Mouse (Mus musculus) intestine, postnatal 0 days (tissue): ENCODE results near the gene Nabp2. TPM values are rescaled to one million over a fixed set of nuclear protein-coding genes. Genes with fewer than 3 reads are reported as not detected.

Experiments
- ATAC-seq: fragments of 200-750 bp; cut with Nextera tagmentation; 2 replicates; pipeline ENCODE4 v1.8.0; 2017; ENCODE audit warnings: mild to moderate bottlenecking, moderate TSS enrichment, moderate library complexity
- H3K27ac ChIP-seq: fragments of 300-500 bp; sonication (generic); 2 replicates; pipeline ENCODE4 v1.5.1; 2014; ENCODE audit warnings: mild to moderate bottlenecking, low read depth, low read length, moderate library complexity
- H3K27me3 ChIP-seq: fragments of 300-500 bp; sonication (generic); replicated peaks from 2 replicates; pipeline ENCODE4 v1.6.1; 2014; ENCODE audit warnings: low read length, mixed read lengths; ENCODE audit not compliant: control insufficient read depth, insufficient read depth
- H3K36me3 ChIP-seq: fragments of 300-500 bp; sonication (generic); 2 replicates; pipeline ENCODE4 v1.6.1; 2014; ENCODE audit warnings: mild to moderate bottlenecking, moderate library complexity; ENCODE audit not compliant: control insufficient read depth, insufficient read depth
- H3K4me1 ChIP-seq: fragments of 300-500 bp; sonication (generic); replicated peaks from 2 replicates; pipeline ENCODE4 v1.6.1; 2014; ENCODE audit warnings: antibody characterized with exemption, low read length, mixed read lengths; ENCODE audit not compliant: control insufficient read depth, insufficient read depth
- H3K4me2 ChIP-seq: fragments of 300-500 bp; sonication (generic); replicated peaks from 2 replicates; pipeline ENCODE4 v1.6.1; 2014; ENCODE audit warnings: low read depth, mild to moderate bottlenecking, moderate library complexity
- H3K4me3 ChIP-seq: fragments of 300-500 bp; sonication (generic); 2 replicates; pipeline ENCODE4 v1.5.1; 2014; ENCODE audit warnings: low read depth, low read length
- H3K9ac ChIP-seq: fragments of 300-500 bp; sonication (generic); 2 replicates; pipeline ENCODE4 v1.6.1; 2014; ENCODE audit warnings: mild to moderate bottlenecking, low read depth, low read length
- H3K9me3 ChIP-seq: fragments of 300-500 bp; sonication (generic); 2 replicates; pipeline ENCODE4 v1.6.1; 2016; ENCODE audit warnings: mixed run types; ENCODE audit not compliant: control insufficient read depth
- CTCF ChIP-seq: sonication (generic); IDR thresholded peaks from 2 replicates; pipeline ENCODE4 v1.5.1; 2016; ENCODE audit warnings: low read depth, mild to moderate bottlenecking, control low read depth, antibody characterized with exemption, moderate library complexity
- WGBS: fragments of 180-500 bp; shearing (Covaris S2); extraction: QIAGEN DNeasy Blood & Tissue Kit; methylation state at CpG from one replicate; pipeline ENCODE4 v1.1.7; 2014; 5-methylcytosine and 5-hydroxymethylcytosine counted together
- polyA plus RNA-seq: library from polyadenylated mRNA; unstranded; fragments of >200 nt; fragmentation: Nextera tagmentation; extraction: Ambion mirVana; gene quantifications from 2 replicates; pipeline ENCODE4 v1.2.1, GENCODE M21; 2015

Gene Nabp2
- polyA plus RNA-seq, 1 experiment from 2014 or later = 82.5 TPM

- H3K9ac ChIP-seq = no peak overlapping the region; the same call in 1 of the 2 replicates
- H3K4me3 ChIP-seq = no peak overlapping the region
- H3K36me3 ChIP-seq = peaks cover 36% of the 10 kb centered on the region
- H3K27me3 ChIP-seq = no peaks in the 10 kb centered on the region
- no peak for TF ChIP-seq CTCF
- peak; percentile 63 for ATAC-seq
- H3K4me1 ChIP-seq = peaks cover 4% of the 10 kb centered on the region; the same call in 1 of the 2 replicates
- H3K4me2 ChIP-seq = peak overlapping the region; percentile 45
- H3K9me3 ChIP-seq = no peaks in the 10 kb centered on the region
- 40% methylated on average over 5 of the region's 5 CpGs for WGBS
- H3K27ac ChIP-seq = peak overlapping the region; percentile 74
Measured at GRCm38 (mm10) chr10:128414848-128415247, 3.6 kb upstream of the Nabp2 start.

GRCm38 (mm10) chr10:128413076-128413475 lies 1.8 kb upstream of the Nabp2 start:
- H3K27ac ChIP-seq = no peak overlapping the region; the same call in 1 of the 2 replicates
- no peak for TF ChIP-seq CTCF
- 43% methylated on average over 1 of the region's 1 CpGs for WGBS

GRCm38 (mm10) chr10:128412558-128412957 lies 1.3 kb upstream of the Nabp2 start:
- H3K36me3 ChIP-seq = peaks cover 22% of the 10 kb centered on the region
- H3K4me2 ChIP-seq = peak overlapping the region; percentile 88
- peak overlapping the region; percentile 93; the same call in 1 of the 2 replicates for H3K27ac ChIP-seq
- no peaks in the 10 kb centered on the region for H3K9me3 ChIP-seq
- no peak for TF ChIP-seq CTCF
- H3K4me1 ChIP-seq = peaks cover 4% of the 10 kb centered on the region; the same call in 1 of the 2 replicates
- peak overlapping the region; percentile 82; the same call in 1 of the 2 replicates for H3K9ac ChIP-seq
- peak overlapping the region; percentile 98 for H3K4me3 ChIP-seq
- no peak for ATAC-seq
- 27% methylated on average over 1 of the region's 1 CpGs for WGBS
- H3K27me3 ChIP-seq = no peaks in the 10 kb centered on the region

More at GRCm38 (mm10) chr10:128413076-128413475, 1.8 kb upstream of the Nabp2 start:
- Histone ChIP-seq H3K9ac (no peak overlapping the region), H3K9me3 (no peaks in the 10 kb centered on the region), H3K27me3 (no peaks in the 10 kb centered on the region), H3K36me3 (peaks cover 20% of the 10 kb centered on the region), H3K4me3 (0 out of 2 replicates have a peak overlapping the region, but pooled peaks have one; percentile 98), H3K4me1 (peaks cover 4% of the 10 kb centered on the region; the same call in 1 of the 2 replicates), H3K4me2 (peak overlapping the region; percentile 88)
- ATAC-seq = no peak

GRCm38 (mm10) chr10:128412055-128412381 lies 726 bp upstream of the Nabp2 start:
- WGBS = 0% methylated on average over 14 of the region's 14 CpGs
- peak overlapping the region; percentile 98 for H3K4me3 ChIP-seq
- H3K36me3 ChIP-seq = peaks cover 16% of the 10 kb centered on the region
- peaks cover 4% of the 10 kb centered on the region; the same call in 1 of the 2 replicates for H3K4me1 ChIP-seq
- peak overlapping the region; percentile 82 for H3K9ac ChIP-seq
- TF ChIP-seq CTCF = no peak
- no peak for ATAC-seq
- no peaks in the 10 kb centered on the region for H3K27me3 ChIP-seq
- peak overlapping the region; percentile 93 for H3K27ac ChIP-seq
- peak overlapping the region; percentile 88 for H3K4me2 ChIP-seq
- H3K9me3 ChIP-seq = no peaks in the 10 kb centered on the region

GRCm38 (mm10) chr10:128410560-128410845 lies 789 bp downstream of the Nabp2 start:
- Histone ChIP-seq H3K27me3 (no peaks in the 10 kb centered on the region), H3K9me3 (no peaks in the 10 kb centered on the region), H3K4me3 (peak overlapping the region; percentile 98), H3K9ac (no peak overlapping the region), H3K4me2 (peak overlapping the region; percentile 88), H3K27ac (peak overlapping the region; percentile 93), H3K4me1 (peaks cover 4% of the 10 kb centered on the region; the same call in 1 of the 2 replicates), H3K36me3 (peaks cover 17% of the 10 kb centered on the region)
- ATAC-seq = no peak
- TF ChIP-seq CTCF = no peak
- WGBS = 14% methylated on average over 4 of the region's 4 CpGs

GRCm38 (mm10) chr10:128409692-128410559 lies 1.4 kb downstream of the Nabp2 start:
- Histone ChIP-seq H3K36me3 (peaks cover 19% of the 10 kb centered on the region), H3K27ac (peak overlapping the region; percentile 93), H3K9ac (peak overlapping the region; percentile 57), H3K9me3 (no peaks in the 10 kb centered on the region), H3K27me3 (no peaks in the 10 kb centered on the region), H3K4me2 (peak overlapping the region; percentile 88), H3K4me1 (peaks cover 4% of the 10 kb centered on the region; the same call in 1 of the 2 replicates), H3K4me3 (peak overlapping the region; percentile 98)
- WGBS = 2% methylated on average over 36 of the region's 36 CpGs
- ATAC-seq = peak; percentile 86
- TF ChIP-seq CTCF = peak; percentile 86
